Mouse (Mus musculus): ENCODE data around the gene Rbfox1.

- TF ChIP-seq POLR2A (IDR thresholded peaks at IDR 0.05; ENCODE audit: borderline replicate concordance, extremely low read depth, low read depth, low read length) (no peak), CTCF (IDR thresholded peaks at IDR 0.05; ENCODE audit: insufficient read depth, low read length) (no peak)
Observed at GRCm38 (mm10) chr16:7163688-7164087, 1278.5 kb downstream of the Rbfox1 start.

Measured in lung, adult 2 months (tissue).